ENCODE assay signal across 8 mouse cellular contexts in the genomic region with DNA sequence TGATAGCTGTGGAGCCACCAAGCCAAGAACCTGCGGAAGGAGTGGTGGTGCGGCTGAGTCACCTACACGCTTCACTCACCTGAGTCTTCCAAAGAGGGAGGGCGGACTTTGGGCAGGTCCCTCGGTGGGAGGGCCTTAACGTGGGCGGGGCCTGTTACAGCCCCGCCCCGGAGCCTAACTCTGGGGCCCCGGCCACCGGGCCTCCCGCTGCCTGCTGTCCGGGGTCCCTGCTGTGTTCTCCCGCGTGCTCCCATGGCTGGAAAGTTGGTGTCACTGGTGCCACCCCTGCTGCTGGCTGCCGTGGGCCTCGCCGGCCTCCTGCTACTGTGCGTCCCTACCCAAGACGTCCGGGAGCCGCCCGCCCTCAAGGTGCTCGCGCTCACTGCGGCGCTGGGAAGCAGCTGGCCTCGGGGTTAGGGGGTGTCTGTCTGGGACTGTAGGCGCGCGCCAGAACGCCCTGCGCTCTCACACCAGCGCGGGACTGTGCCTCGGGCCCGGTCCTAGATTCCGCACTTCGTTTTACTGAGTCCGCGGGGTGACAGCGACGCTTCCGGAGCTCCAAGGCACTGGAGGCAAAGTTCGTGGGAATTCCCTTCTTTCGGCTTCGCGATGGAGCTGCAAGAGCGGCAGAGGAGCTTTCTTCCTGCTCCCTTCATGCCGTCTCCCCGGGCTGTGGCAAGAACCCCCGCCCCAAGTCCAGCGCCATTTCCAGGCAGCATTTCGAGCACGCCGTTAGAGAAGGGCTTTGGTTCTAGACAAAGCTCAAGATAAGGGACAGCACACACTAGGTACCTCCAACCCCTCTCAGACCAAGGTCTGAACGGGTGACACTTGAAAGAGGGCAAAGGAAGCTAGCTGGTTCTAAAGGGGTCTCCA. TPM values are rescaled to one million over a fixed set of nuclear protein-coding genes. Genes with fewer than 3 reads are reported as not detected.
A peak's percentile ranks its signal among the peaks of the same experiment; 100 is the strongest.
DNase-seq lines count a peak whose midpoint lies in the region; ATAC-seq and TF ChIP-seq lines count a peak whose summit lies in the region.

A gene (plus strand): TSS at position 154 of the 876 bp plus-strand sequence.

- WGBS in liver, embryonic 13.5 days (ENCODE audit: insufficient replicate concordance), result 2% methylated on average over 57 of the region's 57 CpGs

- H3K4me2 ChIP-seq in liver, embryonic 13.5 days, result peak within 1 kb of the TSS; percentile 72

- no peaks in the 10 kb centered on the region for H3K9me3 ChIP-seq in megakaryocyte, embryonic 14.5 days
- no peaks in the 10 kb centered on the region for H3K9me3 ChIP-seq in liver, embryonic 13.5 days (replicated peaks)

- peak within 1 kb of the TSS; percentile 89 for H3K4me3 ChIP-seq in megakaryocyte, embryonic 14.5 days (replicated peaks)
- peak within 1 kb of the TSS; percentile 20; the same call in 1 of the 2 replicates for H3K4me3 ChIP-seq in cortical plate, adult 2 months (ENCODE audit: insufficient read depth, low read length)
- peak within 1 kb of the TSS; percentile 51 for H3K4me3 ChIP-seq in liver, embryonic 13.5 days (replicated peaks)

- H3K4me1 ChIP-seq in megakaryocyte, embryonic 14.5 days, result peaks cover 35% of the 10 kb centered on the region
- no peaks in the 10 kb centered on the region; the same call in 1 of the 2 replicates for H3K4me1 ChIP-seq in cortical plate, adult 2 months (ENCODE audit: control insufficient read depth, insufficient read depth, low read length)
- peaks cover 19% of the 10 kb centered on the region for H3K4me1 ChIP-seq in liver, embryonic 13.5 days (replicated peaks)

- peak within 1 kb of the TSS; percentile 14 for H3K27ac ChIP-seq in cortical plate, adult 2 months (ENCODE audit: insufficient read depth, low read length)
- no peak within 1 kb of the TSS for H3K27ac ChIP-seq in liver, embryonic 13.5 days

- TF ChIP-seq POLR2A in cortical plate, adult 2 months (IDR thresholded peaks at IDR 0.05; ENCODE audit: extremely low read depth, insufficient read depth, low read length), result no peak

- no peak within 1 kb of the TSS for H3K9ac ChIP-seq in liver, embryonic 13.5 days

- no peaks in the 10 kb centered on the region for H3K36me3 ChIP-seq in megakaryocyte, embryonic 14.5 days (replicated peaks; ENCODE audit: low read length)
- no peaks in the 10 kb centered on the region for H3K36me3 ChIP-seq in liver, embryonic 13.5 days

- DNase-seq in heart, adult 9 months (ENCODE audit: low spot score in 2 of 2), result peak; percentile 42 to 48
- peak; percentile 36 to 66 for DNase-seq in kidney, adult 8-10 months
- no peak for DNase-seq in liver, embryonic 13.5 days
- peak; percentile 57 for DNase-seq in retina, embryonic 14.5 days (ENCODE audit: low spot score)
- DNase-seq in ovary, postnatal 14 days (ENCODE audit: low spot score), result no peak

- TF ChIP-seq CTCF in cortical plate, adult 2 months (IDR thresholded peaks at IDR 0.05; ENCODE audit: extremely low read depth, insufficient read depth, low read length), result no peak

- peaks cover 91% of the 10 kb centered on the region for H3K27me3 ChIP-seq in megakaryocyte, embryonic 14.5 days (replicated peaks)
- H3K27me3 ChIP-seq in liver, embryonic 13.5 days, result peaks cover 81% of the 10 kb centered on the region

- ATAC-seq in megakaryocyte, adult 5-6 weeks (ENCODE audit: poor library complexity, severe bottlenecking), result no peak
- peak; percentile 59; the same call in 1 of the 2 replicates for ATAC-seq in liver, embryonic 13.5 days (ENCODE audit: low read depth)

RNA-seq across cellular contexts. Expression of the gene that starts here (rescaled TPM):
- polyA plus RNA-seq in megakaryocyte, embryonic 14.5 days (2012; ENCODE audit: insufficient read depth, low replicate concordance), result 1.3 TPM in 1 of 2 replicates, not detected in the other
- total RNA-seq in megakaryocyte, adult 5-6 weeks (2015), result not detected in 2 replicates
- total RNA-seq in megakaryocyte, adult 5-6 weeks (2017), result not detected in 2 replicates
- polyA plus RNA-seq in cortical plate, adult 2 months (2012; rRNA removed), result 15.8 and 19.0 TPM in 2 replicates
- polyA plus RNA-seq in liver, embryonic 13.5 days (2015; fragmentation: Nextera tagmentation; extraction: Ambion mirVana), result 0.40 and 0.41 TPM in 2 replicates

Comparison
In these comparisons a context has a peak if more than half of its experiments do, and no peak if none do; other contexts are left out.
1. Peak in ATAC-seq, H3K4me3 ChIP-seq and H3K4me2 ChIP-seq in liver, embryonic 13.5 days; RNA of the gene not detected or under 1 TPM.
2. H3K4me3 ChIP-seq: peak in every context shown above with its lines; median percentile 89 in megakaryocyte, embryonic 14.5 days; 51 in liver, embryonic 13.5 days; 20 in cortical plate, adult 2 months.
3. DNase-seq: peak in heart, adult 9 months (2 of 2), kidney, adult 8-10 months (2 of 2) and retina, embryonic 14.5 days (single experiment); none in liver, embryonic 13.5 days (single experiment) and ovary, postnatal 14 days (single experiment).